Mouse (Mus musculus) NIH3T3 (cell line): ENCODE measurements at regions not wholly inside any gene's neighbourhood (a gene's known extent, or its start where the extent isn't known, plus 50 kb on each side); places are given as distances from the start of the nearest gene placed in this dataset.

ENCODE experiments used
- DNase-seq: peaks from one replicate; pipeline ENCODE4 v3.0.0-alpha.2; 2012; ENCODE audit warnings: low read depth

DNA sequence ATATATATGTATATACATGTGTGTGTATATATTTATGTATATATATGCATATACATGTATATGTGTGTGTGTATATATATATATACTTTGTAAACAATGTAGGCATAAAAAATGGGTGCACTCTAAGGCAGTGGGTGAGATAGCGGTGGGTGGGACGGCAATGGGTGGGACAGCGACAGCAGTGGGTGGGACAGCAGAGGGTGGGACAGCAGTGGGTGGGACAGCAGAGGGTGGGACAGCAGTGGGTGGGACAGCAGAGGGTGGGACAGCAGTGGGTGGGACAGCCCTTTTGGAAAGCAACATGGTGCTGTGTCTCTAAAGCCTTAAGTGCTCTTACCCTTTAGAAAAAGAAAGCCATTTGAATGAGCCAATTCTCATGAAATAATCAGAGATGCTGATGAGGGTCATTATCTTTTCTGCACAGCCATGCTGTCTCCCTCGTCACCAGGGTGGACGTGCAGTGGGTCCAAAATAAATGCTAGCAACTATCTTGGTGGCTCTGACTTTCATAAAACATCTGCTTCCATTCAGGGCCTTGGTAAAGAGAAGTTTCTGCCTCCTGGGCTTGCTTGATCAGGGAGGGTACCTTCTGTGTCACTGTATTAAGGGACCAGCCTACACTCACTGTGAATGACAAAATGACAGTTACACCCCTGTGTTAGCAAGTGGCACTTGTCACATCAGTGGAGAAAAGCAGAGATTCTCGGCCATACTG lies 119.3 kb upstream of the Slc44a1 start:
- DNase-seq = no peak

GRCm38 (mm10) chr4:53319051-53319450 lies 121.2 kb upstream of the Slc44a1 start:
- no peak for DNase-seq

DNA sequence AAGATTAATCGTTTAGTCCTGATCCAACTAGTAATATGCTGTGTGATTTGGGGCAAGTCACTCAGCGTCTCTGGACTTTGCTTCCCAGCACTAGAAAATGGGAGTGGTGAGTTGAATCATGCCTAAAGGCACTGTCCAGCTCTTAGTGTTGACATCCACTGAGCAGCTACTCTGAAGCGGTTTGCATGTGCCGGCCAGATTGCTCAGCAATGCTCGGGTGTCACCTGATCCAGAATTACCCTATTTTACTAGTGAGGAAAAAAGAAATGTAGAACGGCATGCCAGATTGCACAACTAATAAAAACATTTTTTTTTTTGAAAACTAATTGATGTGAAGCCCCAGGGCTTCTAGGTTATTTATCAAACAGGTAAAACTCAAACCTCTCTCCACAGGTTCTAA lies 122.0 kb upstream of the Slc44a1 start:
- peak; percentile 26 for DNase-seq

GRCm38 (mm10) chr4:53317453-53317824 lies 122.8 kb upstream of the Slc44a1 start:
- no peak for DNase-seq

DNA sequence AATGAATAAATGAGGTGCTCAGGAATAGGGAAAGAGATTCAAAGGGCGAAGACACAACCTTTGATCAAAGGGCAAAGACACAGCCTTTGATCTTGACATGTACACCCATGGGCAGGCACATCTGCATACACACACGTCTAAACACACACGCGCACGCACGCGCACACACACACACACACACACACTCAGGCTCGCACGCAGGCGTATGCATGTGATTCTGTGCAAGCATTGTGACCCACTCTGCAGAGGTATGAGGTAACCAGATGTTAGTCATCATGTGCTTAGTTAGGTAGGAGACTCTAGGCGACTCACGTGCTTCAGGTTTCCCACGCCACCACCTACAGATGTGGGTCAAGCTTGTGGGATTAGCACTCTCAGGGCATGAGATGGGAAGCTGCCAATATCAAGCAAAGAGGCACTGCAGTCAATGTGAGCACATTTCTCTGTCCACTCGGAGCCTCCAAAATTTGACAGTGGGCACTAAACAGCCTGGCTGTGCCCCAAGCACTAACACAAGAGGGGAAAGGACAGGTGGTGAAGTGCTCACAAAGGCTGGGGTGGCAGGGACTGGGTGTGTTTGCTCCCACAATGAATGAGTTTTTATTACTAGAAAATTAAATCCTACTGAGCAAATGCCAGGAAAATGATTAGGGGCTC lies 123.3 kb upstream of the Slc44a1 start:
- DNase-seq = no peak

- no peak for DNase-seq
These were observed 124.1 kb upstream of the Slc44a1 start for GRCm38 (mm10) chr4:53315876-53316762.

GRCm38 (mm10) chr4:53315121-53315875 lies 124.9 kb upstream of the Slc44a1 start:
- DNase-seq = peak; percentile 26

GRCm38 (mm10) chr4:53314076-53314475 lies 126.1 kb upstream of the Slc44a1 start:
- DNase-seq = no peak

GRCm38 (mm10) chr4:53307121-53307520 lies 133.1 kb upstream of the Slc44a1 start:
- no peak for DNase-seq

DNA sequence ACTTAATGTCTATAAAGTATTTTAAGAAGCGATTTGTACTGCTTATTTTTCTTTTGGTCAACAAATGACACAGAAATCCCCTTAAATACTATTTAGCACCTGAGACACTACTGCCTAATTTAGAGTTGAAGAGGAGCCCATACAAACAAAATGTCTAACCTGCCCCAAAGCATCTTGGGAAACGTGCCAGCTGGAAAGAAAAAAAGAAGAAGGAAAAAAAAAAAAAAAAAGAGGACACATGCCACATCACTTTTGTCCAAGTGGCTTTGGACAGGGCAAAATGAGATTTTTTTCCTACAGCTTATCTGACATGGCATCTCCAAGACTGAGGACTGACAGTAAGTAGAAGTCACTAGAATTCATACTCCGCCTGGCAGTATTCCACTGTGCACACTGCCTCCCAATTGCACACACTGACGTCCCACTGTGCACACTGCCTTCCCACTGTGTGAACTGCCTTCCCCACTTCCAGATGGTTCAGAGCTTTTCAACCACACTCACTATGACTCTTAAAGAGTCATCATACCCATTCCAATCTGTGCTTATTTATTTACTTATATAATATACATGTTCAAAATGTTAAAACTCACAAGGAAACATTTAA lies 135.3 kb upstream of the Slc44a1 start:
- DNase-seq = no peak

GRCm38 (mm10) chr4:53304290-53304654 lies 135.9 kb upstream of the Slc44a1 start:
- DNase-seq = no peak

DNA sequence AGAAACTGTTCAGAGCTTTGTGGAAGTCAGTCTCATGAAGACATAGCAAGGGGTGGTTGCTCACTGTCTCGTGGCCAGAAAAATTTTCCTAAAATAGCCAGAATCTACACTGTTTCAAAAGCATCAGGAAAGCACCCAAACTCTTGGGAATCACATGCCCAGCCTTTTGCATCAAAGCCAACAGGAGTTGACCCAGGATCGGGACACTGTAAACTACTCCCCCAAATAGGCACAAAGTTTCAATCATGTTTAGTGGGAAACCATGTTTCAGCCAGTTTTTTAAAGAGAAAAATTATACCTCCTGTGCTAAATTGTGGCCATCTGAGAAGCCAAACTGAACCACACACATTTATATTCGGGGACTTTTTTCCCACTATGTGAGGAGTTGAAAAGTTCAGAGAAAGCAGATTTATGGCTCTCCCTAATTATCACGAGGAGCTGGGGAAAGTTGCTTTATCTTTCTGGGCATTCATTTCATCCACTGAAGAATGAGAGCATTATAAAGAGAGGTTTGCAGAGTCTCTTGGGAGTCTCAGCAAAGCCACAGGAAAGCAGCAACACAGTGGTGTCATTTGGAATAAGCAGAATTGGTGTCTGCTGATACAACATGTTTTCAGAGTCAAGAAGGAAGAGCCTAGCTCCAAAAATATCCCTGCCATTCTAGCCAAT lies 136.5 kb upstream of the Slc44a1 start:
- peak; percentile 53 for DNase-seq

- no peak for DNase-seq
These were observed 138.3 kb upstream of the Abca1 start for GRCm38 (mm10) chr4:53297975-53298374.

- DNase-seq = no peak
These were observed 132.9 kb upstream of the Abca1 start for GRCm38 (mm10) chr4:53292606-53293005.

DNA sequence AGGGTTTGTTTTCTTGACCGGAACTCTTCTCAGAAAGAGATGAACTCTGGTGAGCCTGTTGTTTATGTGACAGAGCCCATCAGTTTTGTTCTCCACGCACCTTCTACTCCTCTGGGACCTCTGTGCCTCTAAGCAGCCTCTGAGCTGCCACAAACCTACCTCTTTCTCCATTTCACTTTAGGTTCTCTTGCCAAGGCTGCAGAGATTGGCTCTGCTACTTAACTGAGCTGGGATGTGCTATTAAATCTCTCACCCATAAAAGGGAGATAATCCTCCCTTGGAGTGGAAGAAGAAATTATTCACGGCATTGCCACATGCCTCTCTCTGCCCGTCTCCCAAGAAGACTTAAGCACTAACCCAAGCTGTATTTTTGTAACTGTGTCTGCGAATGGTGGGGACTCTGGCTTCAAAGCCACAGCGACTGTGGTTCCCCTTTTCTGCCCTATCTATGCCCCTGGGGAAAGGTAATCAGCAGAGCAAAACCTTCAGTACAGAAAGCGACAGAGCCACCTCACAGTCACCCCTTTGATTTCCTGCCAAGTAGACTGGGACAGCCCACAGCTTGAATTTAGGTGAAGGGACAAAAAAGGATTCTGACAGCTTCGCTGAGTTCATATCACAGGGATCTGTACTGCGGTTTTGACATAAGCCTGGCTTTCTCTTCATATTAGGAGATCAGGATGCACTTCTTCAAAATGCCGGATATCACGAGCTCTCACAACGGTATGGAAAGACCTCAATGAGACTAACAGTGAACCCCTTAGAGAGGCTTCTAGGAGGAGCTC lies 118.2 kb upstream of the Abca1 start:
- DNase-seq = no peak

- no peak for DNase-seq
These were observed 110.7 kb upstream of the Abca1 start for GRCm38 (mm10) chr4:53270433-53270832.

GRCm38 (mm10) chr4:53269999-53270398 lies 110.3 kb upstream of the Abca1 start:
- DNase-seq = no peak

DNA sequence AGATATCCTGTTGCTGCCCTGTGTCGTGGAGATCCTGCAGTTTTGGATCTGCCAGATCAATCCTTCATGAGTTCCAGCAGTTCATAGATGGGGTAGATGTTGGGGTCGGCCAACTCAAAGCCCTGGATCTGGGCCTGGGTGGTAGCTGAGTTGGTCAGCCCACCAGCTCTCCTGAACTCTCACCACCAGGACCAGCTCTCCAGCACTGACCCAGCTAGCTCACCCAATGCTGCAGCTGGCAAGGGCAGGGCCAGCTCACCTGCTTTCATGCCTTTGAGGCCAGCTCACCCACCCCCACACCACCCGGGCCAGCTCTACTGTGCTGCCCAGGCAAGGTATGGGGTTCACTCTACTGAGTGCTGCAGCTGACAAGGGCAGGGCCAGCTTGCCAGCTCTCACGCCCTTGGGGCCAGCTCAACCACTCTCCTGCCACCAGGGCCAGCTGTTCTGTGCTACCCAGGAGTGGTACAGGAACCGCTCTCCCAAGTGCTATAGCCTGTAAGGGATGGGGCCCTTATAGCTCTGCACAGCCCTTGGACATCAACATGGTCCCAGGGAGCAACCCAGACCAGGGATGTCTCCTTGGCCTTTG lies 109.7 kb upstream of the Abca1 start:
- DNase-seq = no peak

DNA sequence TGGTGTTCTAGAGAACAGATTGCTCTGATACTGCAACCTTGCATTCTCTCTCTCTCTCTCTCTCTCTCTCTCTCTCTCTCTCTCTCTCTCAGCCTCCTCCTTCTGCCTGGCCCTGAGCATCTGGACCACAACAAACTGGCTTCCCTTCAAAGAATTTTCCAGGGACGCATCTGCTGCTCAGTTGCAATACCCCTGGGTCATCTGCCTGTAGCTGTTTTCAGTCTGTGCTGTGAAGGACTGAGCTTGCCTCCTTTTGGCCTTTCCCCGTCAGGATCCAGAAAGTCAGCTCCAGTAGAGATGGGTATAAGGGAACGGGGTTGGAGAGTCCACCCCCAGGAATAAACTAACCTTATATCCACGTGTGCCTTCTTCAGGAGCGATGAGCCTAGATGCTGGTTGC lies 105.2 kb upstream of the Abca1 start:
- no peak for DNase-seq

- DNase-seq = no peak
These were observed 104.8 kb upstream of the Abca1 start for GRCm38 (mm10) chr4:53264501-53264900.
